Mouse (Mus musculus): ENCODE measurements at regions not wholly inside any gene's neighbourhood (a gene's known extent, or its start where the extent isn't known, plus 50 kb on each side); places are given as distances from the start of the nearest gene placed in this dataset.

DNA sequence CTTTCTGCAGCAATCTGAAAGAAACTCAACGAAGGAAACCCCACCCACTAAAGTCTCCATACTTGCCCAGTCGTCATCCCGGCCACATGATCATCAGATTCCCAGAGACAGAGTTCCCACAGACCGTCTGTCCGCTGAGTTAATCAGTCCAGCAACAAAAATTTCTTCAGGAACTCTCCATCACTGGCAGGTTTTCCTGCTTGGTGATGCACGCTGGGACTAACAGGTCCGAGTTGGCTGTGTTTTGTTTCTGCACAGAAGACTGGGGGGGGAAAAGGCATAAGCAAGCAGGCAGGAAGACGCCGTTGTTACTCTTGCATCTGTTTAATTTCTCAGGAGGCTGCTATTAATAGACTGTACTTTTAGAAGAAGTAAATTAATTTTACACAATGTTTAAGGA, 215.3 kb upstream of the Sox2 start:
- 48% methylated on average over 9 of the region's 9 CpGs for WGBS
- H3K27ac ChIP-seq (replicated peaks) = no peak overlapping the region
- H3K4me3 ChIP-seq (replicated peaks) = no peak overlapping the region
- no peak overlapping the region for H3K9ac ChIP-seq
- H3K36me3 ChIP-seq = no peaks in the 10 kb centered on the region
- no peaks in the 10 kb centered on the region for H3K9me3 ChIP-seq (replicated peaks)
- no peak overlapping the region for H3K4me2 ChIP-seq (replicated peaks)
- no peaks in the 10 kb centered on the region for H3K4me1 ChIP-seq
- ATAC-seq (ENCODE audit: insufficient number of reproducible peaks, low FRiP score, low TSS enrichment, low read depth) = no peak
- no peaks in the 10 kb centered on the region for H3K27me3 ChIP-seq

GRCm38 (mm10) chr3:34427967-34428366, 222.2 kb upstream of the Sox2 start:
- no peaks in the 10 kb centered on the region for H3K9me3 ChIP-seq (replicated peaks)
- no peaks in the 10 kb centered on the region for H3K4me1 ChIP-seq
- no peak overlapping the region for H3K4me3 ChIP-seq (replicated peaks)
- no peak overlapping the region for H3K4me2 ChIP-seq (replicated peaks)
- 83% methylated on average over 8 of the region's 8 CpGs for WGBS
- no peak overlapping the region for H3K27ac ChIP-seq (replicated peaks)
- ATAC-seq (ENCODE audit: insufficient number of reproducible peaks, low FRiP score, low TSS enrichment, low read depth) = no peak
- H3K36me3 ChIP-seq = no peaks in the 10 kb centered on the region
- no peak overlapping the region for H3K9ac ChIP-seq
- H3K27me3 ChIP-seq = no peaks in the 10 kb centered on the region

GRCm38 (mm10) chr3:34427495-34427894, 222.7 kb upstream of the Sox2 start:
- Histone ChIP-seq H3K9ac (no peak overlapping the region), H3K4me3 (replicated peaks) (no peak overlapping the region), H3K36me3 (no peaks in the 10 kb centered on the region), H3K4me2 (replicated peaks) (no peak overlapping the region), H3K4me1 (no peaks in the 10 kb centered on the region), H3K9me3 (replicated peaks) (no peaks in the 10 kb centered on the region), H3K27me3 (no peaks in the 10 kb centered on the region), H3K27ac (replicated peaks) (no peak overlapping the region)
- ATAC-seq (ENCODE audit: insufficient number of reproducible peaks, low FRiP score, low TSS enrichment, low read depth) = no peak
- 87% methylated on average over 4 of the region's 4 CpGs for WGBS

- Histone ChIP-seq H3K27me3 (no peaks in the 10 kb centered on the region), H3K36me3 (no peaks in the 10 kb centered on the region), H3K4me3 (replicated peaks) (no peak overlapping the region), H3K27ac (replicated peaks) (no peak overlapping the region), H3K9ac (no peak overlapping the region), H3K4me2 (replicated peaks) (no peak overlapping the region), H3K9me3 (replicated peaks) (no peaks in the 10 kb centered on the region), H3K4me1 (no peaks in the 10 kb centered on the region)
- ATAC-seq (ENCODE audit: insufficient number of reproducible peaks, low FRiP score, low TSS enrichment, low read depth) = no peak
- WGBS = 69% methylated on average over 10 of the region's 10 CpGs
Observed at GRCm38 (mm10) chr3:34426955-34427354, 223.2 kb upstream of the Sox2 start.

GRCm38 (mm10) chr3:34411915-34412306, 238.3 kb upstream of the Sox2 start:
- Histone ChIP-seq H3K9ac (no peak overlapping the region), H3K36me3 (no peaks in the 10 kb centered on the region), H3K9me3 (replicated peaks) (no peaks in the 10 kb centered on the region), H3K4me1 (no peaks in the 10 kb centered on the region), H3K27ac (replicated peaks) (0 out of 2 replicates have a peak overlapping the region, but pooled peaks have one; percentile 11), H3K27me3 (no peaks in the 10 kb centered on the region), H3K4me3 (replicated peaks) (no peak overlapping the region), H3K4me2 (replicated peaks) (no peak overlapping the region)
- ATAC-seq (ENCODE audit: insufficient number of reproducible peaks, low FRiP score, low TSS enrichment, low read depth) = no peak
- WGBS = 56% methylated on average over 3 of the region's 3 CpGs

DNA sequence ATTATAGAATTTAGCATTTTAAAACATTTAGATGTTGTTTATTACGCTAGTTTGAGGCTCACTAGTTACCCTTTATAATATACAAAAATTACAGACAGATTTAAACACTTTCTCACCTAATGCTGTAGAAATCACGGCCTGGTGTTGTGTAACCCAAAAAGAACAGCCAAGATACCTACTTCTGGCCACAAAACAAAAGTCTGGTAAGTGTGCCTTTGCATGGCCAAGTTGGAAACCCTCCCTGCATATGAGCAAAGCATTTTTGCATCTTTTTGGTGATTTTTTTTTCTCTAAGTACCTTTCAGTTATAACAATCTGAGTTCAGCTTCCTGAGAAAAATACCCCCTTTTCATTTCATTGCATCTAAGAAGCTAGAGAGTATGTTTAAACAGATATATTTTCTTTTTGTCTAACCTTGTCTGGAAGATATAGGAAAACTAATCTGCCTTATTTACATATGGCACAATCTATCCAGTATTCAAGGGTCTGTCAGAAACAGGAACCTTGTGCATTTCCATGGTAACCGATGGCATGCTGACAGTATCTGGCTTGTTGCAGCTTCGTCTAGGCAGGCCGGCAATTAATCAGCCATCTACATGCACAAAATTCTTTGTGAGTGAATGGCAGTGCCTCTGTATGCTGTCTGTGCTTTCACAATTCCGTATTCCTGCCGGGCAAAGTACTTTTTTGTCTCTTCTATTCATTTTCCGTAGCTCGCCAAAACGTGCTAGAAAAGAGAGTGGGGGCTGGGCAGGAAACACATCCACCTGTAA, 238.9 kb upstream of the Sox2 start:
- H3K4me1 ChIP-seq = no peaks in the 10 kb centered on the region
- no peak overlapping the region for H3K4me2 ChIP-seq (replicated peaks)
- WGBS = 52% methylated on average over 10 of the region's 10 CpGs
- no peak overlapping the region for H3K27ac ChIP-seq (replicated peaks)
- no peak for ATAC-seq (ENCODE audit: insufficient number of reproducible peaks, low FRiP score, low TSS enrichment, low read depth)
- no peak overlapping the region for H3K4me3 ChIP-seq (replicated peaks)
- H3K27me3 ChIP-seq = no peaks in the 10 kb centered on the region
- no peaks in the 10 kb centered on the region for H3K36me3 ChIP-seq
- H3K9ac ChIP-seq = no peak overlapping the region
- no peaks in the 10 kb centered on the region for H3K9me3 ChIP-seq (replicated peaks)

- Histone ChIP-seq H3K4me2 (replicated peaks) (no peak overlapping the region), H3K9me3 (replicated peaks) (no peaks in the 10 kb centered on the region), H3K27me3 (no peaks in the 10 kb centered on the region), H3K9ac (no peak overlapping the region), H3K27ac (replicated peaks) (no peak overlapping the region), H3K36me3 (no peaks in the 10 kb centered on the region), H3K4me1 (no peaks in the 10 kb centered on the region), H3K4me3 (replicated peaks) (no peak overlapping the region)
- ATAC-seq (ENCODE audit: insufficient number of reproducible peaks, low FRiP score, low TSS enrichment, low read depth) = no peak
- WGBS = 62% methylated on average over 2 of the region's 2 CpGs
Observed at GRCm38 (mm10) chr3:34403586-34403985, 246.6 kb upstream of the Sox2 start.

DNA sequence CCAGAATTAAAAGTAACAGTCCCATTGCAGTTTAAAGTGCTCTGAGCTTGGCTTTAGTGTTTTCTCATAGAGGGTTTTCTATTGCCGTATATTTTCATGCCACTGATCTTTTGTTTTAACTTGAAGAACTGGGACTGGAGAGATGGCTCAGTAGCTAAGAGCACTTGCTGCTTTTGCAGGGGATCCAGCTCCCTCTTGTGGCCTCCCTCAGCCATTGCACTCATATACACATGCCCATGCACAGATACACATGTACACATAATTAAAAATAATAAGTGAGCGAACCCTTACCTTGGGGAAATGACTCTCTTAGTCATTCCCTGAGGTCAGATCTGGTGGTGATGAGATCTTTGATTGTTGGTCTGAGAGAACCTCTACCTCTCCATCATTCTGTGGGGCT, 258.9 kb upstream of the Sox2 start:
- WGBS = 91% methylated on average over 2 of the region's 2 CpGs
- H3K27ac ChIP-seq (replicated peaks) = no peak overlapping the region
- ATAC-seq (ENCODE audit: insufficient number of reproducible peaks, low FRiP score, low TSS enrichment, low read depth) = no peak
- H3K9me3 ChIP-seq (replicated peaks) = no peaks in the 10 kb centered on the region
- no peak overlapping the region for H3K4me3 ChIP-seq (replicated peaks)
- no peak overlapping the region for H3K9ac ChIP-seq
- H3K4me2 ChIP-seq (replicated peaks) = no peak overlapping the region
- H3K4me1 ChIP-seq = no peaks in the 10 kb centered on the region
- no peaks in the 10 kb centered on the region for H3K36me3 ChIP-seq
- no peaks in the 10 kb centered on the region for H3K27me3 ChIP-seq

- Histone ChIP-seq H3K4me1 (no peaks in the 10 kb centered on the region), H3K9me3 (replicated peaks) (no peaks in the 10 kb centered on the region), H3K36me3 (no peaks in the 10 kb centered on the region), H3K9ac (no peak overlapping the region), H3K27me3 (no peaks in the 10 kb centered on the region), H3K4me3 (replicated peaks) (no peak overlapping the region), H3K27ac (replicated peaks) (no peak overlapping the region), H3K4me2 (replicated peaks) (no peak overlapping the region)
- whole genome bisulfite sequencing = 77% methylated on average over 12 of the region's 12 CpGs
- no peak for ATAC-seq (ENCODE audit: insufficient number of reproducible peaks, low FRiP score, low TSS enrichment, low read depth)
Observed at GRCm38 (mm10) chr3:34384965-34385505, 265.2 kb upstream of the Sox2 start.

DNA sequence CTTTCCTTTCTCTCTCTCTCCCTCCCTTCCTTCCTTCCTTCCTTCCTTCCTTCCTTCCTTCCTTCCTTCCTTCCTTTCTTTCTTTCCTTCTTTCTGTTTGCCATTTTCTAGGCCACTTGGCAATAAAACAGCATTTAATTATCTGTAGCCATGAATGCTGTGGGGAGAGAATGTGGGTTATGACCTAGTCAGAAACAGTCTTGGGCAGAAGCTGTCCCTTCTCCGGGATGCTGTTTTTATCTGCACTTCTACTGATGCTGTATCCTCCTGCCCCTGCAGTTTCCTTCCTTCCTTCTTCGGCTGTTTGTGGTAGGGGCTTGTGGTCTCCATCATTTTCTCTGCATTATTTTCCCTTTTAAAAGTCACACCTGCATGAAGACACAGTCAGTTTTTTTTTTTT, 272.3 kb upstream of the Sox2 start:
- Histone ChIP-seq H3K27ac (replicated peaks) (no peak overlapping the region), H3K4me2 (replicated peaks) (no peak overlapping the region), H3K4me3 (replicated peaks) (no peak overlapping the region), H3K9me3 (replicated peaks) (no peaks in the 10 kb centered on the region), H3K4me1 (no peaks in the 10 kb centered on the region), H3K27me3 (no peaks in the 10 kb centered on the region), H3K36me3 (no peaks in the 10 kb centered on the region), H3K9ac (no peak overlapping the region)
- no peak for ATAC-seq (ENCODE audit: insufficient number of reproducible peaks, low FRiP score, low TSS enrichment, low read depth)
- 55% methylated on average over 2 of the region's 2 CpGs for WGBS

DNA sequence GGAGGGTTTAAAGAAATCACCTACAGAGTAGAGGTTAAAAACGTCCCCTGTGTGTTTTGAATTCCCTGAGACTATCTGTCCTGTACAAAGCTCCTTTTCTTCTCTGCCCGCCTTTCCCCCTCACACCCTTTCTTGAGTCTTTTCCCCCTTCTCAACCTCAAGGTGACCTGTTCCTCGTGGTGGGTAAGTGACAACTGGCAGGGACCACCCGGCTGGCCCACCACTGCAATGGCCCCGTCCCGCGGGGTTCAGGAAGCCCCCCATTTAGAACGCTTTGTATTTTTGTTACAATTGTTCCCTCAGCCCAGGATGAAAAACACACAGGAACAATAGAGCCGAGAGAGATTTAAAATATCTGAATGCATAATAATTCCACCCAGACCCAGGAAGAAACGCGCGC, 272.9 kb upstream of the Sox2 start:
- H3K9me3 ChIP-seq (replicated peaks) = no peaks in the 10 kb centered on the region
- no peak for ATAC-seq (ENCODE audit: insufficient number of reproducible peaks, low FRiP score, low TSS enrichment, low read depth)
- no peak overlapping the region for H3K4me3 ChIP-seq (replicated peaks)
- H3K36me3 ChIP-seq = no peaks in the 10 kb centered on the region
- no peak overlapping the region for H3K9ac ChIP-seq
- no peaks in the 10 kb centered on the region for H3K27me3 ChIP-seq
- H3K4me1 ChIP-seq = no peaks in the 10 kb centered on the region
- H3K4me2 ChIP-seq (replicated peaks) = no peak overlapping the region
- 51% methylated on average over 12 of the region's 12 CpGs for WGBS
- H3K27ac ChIP-seq (replicated peaks) = no peak overlapping the region

GRCm38 (mm10) chr3:34371418-34371817, 278.8 kb upstream of the Sox2 start:
- ATAC-seq (ENCODE audit: insufficient number of reproducible peaks, low FRiP score, low TSS enrichment, low read depth) = no peak
- no peak overlapping the region for H3K4me3 ChIP-seq (replicated peaks)
- no peak overlapping the region for H3K27ac ChIP-seq (replicated peaks)
- H3K9ac ChIP-seq = no peak overlapping the region
- no peaks in the 10 kb centered on the region for H3K36me3 ChIP-seq
- H3K27me3 ChIP-seq = no peaks in the 10 kb centered on the region
- no peaks in the 10 kb centered on the region for H3K9me3 ChIP-seq (replicated peaks)
- H3K4me1 ChIP-seq = no peaks in the 10 kb centered on the region
- 88% methylated on average over 2 of the region's 2 CpGs for WGBS
- H3K4me2 ChIP-seq (replicated peaks) = no peak overlapping the region

All from embryonic facial prominence, embryonic 15.5 days (tissue).